Mouse (Mus musculus) erythroblast, embryonic 14.5 days (primary cell): ENCODE results near the gene Hydin. TPM values are rescaled to one million over a fixed set of nuclear protein-coding genes. Genes with fewer than 3 reads are reported as not detected.
"Not testable (repeated sequence)": the region's sequence is repeated elsewhere in the genome, so short reads cannot be mapped to it uniquely, and the experiment has no call there.

Experiments used
- H3K27me3 ChIP-seq: 2 replicates; pipeline ENCODE4 v1.6.1; 2012; ENCODE audit warnings: inconsistent platforms; ENCODE audit not compliant: control insufficient read depth
- H3K36me3 ChIP-seq: 2 replicates; pipeline ENCODE4 v1.6.1; 2012; ENCODE audit warnings: mild to moderate bottlenecking, inconsistent platforms; ENCODE audit not compliant: control insufficient read depth
- H3K4me1 ChIP-seq: 2 replicates; pipeline ENCODE4 v1.6.1; 2012; ENCODE audit warnings: inconsistent platforms; ENCODE audit not compliant: control insufficient read depth
- H3K4me3 ChIP-seq: replicated peaks from 2 replicates; pipeline ENCODE3; 2012; ENCODE audit warnings: moderate library complexity, mild to moderate bottlenecking, inconsistent platforms
- H3K9me3 ChIP-seq: 2 replicates; pipeline ENCODE4 v1.6.1; 2012; ENCODE audit warnings: low read length, inconsistent platforms, mixed read lengths; ENCODE audit not compliant: control insufficient read depth
- GATA1 ChIP-seq: IDR thresholded peaks from 2 replicates; pipeline ENCODE4 v1.6.1; 2012; ENCODE audit warnings: low read length, inconsistent platforms, mixed read lengths
- TAL1 ChIP-seq: IDR thresholded peaks from 3 replicates; pipeline ENCODE4 v1.6.1; 2012; ENCODE audit warnings: low read length, inconsistent platforms, mixed read lengths
- polyA plus RNA-seq: library from polyadenylated mRNA; stranded (reverse); fragments of >175 nt; gene quantifications from 2 replicates; pipeline ENCODE4 v1.2.3, GENCODE M21; 2012

The Hydin gene
- polyA plus RNA-seq, 1 experiment, result under 0.01 TPM

DNA sequence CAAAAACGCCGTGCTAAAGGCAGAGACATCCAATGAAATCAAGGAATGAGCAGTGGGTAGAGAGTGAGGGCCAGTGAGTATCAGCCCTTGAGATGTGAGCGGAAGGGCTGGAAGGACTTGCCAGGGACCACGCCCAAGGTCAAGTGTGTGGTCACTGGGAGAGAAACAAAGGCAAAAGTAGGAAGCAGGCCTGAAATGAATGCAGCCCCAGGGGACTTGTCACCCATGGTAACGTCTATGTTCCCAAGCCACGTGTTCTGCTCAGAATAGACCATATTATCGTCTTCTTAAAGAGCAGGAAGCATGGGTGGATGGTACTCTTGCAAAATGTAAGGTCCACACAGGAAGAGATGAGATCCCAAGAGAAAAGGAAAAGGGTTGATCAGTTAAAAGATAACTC lies 253.0 kb downstream of the Hydin start:
- TF ChIP-seq GATA1, result no peak
- no peak for TF ChIP-seq TAL1
- no peaks in the 10 kb centered on the region for H3K9me3 ChIP-seq
- H3K36me3 ChIP-seq, result no peaks in the 10 kb centered on the region
- no peak overlapping the region for H3K4me3 ChIP-seq
- H3K4me1 ChIP-seq, result no peaks in the 10 kb centered on the region
- no peaks in the 10 kb centered on the region for H3K27me3 ChIP-seq

DNA sequence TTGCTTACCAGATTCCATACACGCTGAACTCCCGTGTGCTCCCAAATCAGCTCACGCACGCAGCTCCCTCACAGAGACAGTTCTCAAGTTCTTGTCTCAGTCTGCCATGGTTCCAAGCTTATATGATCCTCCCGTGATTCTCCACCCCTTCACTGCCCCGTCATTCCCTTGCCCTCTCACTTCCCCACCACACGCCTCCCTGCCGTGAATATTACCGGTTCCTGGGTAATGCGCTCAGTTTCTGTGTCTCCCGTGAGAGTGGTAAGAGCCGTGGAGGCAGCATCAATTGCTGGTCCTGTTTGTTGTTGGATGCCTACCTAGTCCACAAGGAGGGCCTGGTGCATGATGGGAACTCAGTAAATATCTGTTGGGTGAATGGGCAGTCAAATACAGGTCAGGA lies 255.1 kb downstream of the Hydin start:
- H3K4me1 ChIP-seq, result no peaks in the 10 kb centered on the region
- no peak for TF ChIP-seq TAL1
- no peak for TF ChIP-seq GATA1
- no peaks in the 10 kb centered on the region for H3K9me3 ChIP-seq
- H3K27me3 ChIP-seq, result no peaks in the 10 kb centered on the region
- H3K36me3 ChIP-seq, result no peaks in the 10 kb centered on the region
- H3K4me3 ChIP-seq, result no peak overlapping the region

DNA sequence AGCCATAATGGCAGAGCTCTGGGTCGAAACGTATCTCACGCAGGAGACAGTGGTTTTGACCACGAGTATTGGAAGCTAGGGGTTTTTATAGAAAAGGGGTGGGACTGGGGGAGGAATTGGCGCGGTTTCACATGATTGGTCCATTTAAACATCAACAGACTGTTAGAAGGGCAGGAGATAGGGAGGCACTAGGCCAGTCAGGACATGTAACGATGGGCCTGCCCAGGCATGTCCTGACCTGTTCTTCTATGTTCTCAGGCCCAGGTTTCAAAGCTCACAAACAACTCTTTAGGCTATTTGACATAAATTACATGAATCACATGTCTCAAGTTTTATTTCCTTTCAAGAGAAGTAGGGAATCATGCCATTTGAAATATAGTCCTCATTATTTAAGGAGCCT lies 255.7 kb downstream of the Hydin start:
- not testable (repeated sequence) for H3K4me1 ChIP-seq, H3K4me3 ChIP-seq, H3K36me3 ChIP-seq, H3K9me3 ChIP-seq, H3K27me3 ChIP-seq

DNA sequence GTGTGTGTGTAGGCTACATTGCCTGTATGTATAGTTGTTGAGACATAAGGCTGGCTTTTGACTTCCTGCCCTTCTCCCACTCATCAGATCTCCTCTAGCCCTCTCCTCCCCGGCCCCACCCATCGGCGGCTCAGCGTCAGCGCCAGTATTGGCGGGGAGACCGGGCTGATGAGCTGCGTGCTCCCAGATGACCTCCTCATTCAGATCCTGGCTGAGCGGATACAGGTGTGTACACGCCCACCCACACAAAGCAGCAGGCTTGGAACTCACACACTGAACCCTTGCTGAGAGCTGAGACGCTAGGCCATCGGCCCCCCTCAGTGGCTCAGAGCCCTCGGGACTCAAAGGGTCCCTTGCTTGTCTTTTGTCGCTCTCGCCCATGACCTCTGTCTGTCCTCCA lies 256.2 kb downstream of the Hydin start:
- Histone ChIP-seq H3K36me3 (no peaks in the 10 kb centered on the region), H3K4me3 (no peak overlapping the region), H3K4me1 (no peaks in the 10 kb centered on the region), H3K9me3 (no peaks in the 10 kb centered on the region), H3K27me3 (no peaks in the 10 kb centered on the region)
- TF ChIP-seq TAL1 (no peak), GATA1 (no peak)

DNA sequence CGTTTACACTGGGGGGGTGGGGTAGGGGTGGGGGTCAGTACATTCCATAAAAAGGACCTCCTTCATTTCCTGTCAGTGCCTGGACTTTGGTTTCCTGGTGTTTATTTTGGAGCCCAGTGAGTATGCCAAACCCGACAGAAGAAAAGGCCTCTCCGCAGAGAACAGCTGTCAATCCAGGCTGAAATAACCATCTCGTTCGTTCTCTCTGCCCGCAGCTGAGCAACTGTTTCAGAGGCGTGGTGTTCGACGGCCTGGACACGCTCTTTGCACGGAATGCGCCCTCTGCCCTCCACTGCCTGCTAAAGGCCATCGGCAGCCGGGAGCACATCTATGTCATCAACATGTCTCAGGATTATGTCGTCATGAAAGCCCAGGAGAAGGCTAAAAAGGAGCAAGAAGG lies 258.5 kb downstream of the Hydin start:
- Histone ChIP-seq H3K27me3 (no peaks in the 10 kb centered on the region), H3K9me3 (no peaks in the 10 kb centered on the region), H3K4me1 (no peaks in the 10 kb centered on the region), H3K36me3 (no peaks in the 10 kb centered on the region), H3K4me3 (no peak overlapping the region)
- no peak for TF ChIP-seq GATA1
- no peak for TF ChIP-seq TAL1

DNA sequence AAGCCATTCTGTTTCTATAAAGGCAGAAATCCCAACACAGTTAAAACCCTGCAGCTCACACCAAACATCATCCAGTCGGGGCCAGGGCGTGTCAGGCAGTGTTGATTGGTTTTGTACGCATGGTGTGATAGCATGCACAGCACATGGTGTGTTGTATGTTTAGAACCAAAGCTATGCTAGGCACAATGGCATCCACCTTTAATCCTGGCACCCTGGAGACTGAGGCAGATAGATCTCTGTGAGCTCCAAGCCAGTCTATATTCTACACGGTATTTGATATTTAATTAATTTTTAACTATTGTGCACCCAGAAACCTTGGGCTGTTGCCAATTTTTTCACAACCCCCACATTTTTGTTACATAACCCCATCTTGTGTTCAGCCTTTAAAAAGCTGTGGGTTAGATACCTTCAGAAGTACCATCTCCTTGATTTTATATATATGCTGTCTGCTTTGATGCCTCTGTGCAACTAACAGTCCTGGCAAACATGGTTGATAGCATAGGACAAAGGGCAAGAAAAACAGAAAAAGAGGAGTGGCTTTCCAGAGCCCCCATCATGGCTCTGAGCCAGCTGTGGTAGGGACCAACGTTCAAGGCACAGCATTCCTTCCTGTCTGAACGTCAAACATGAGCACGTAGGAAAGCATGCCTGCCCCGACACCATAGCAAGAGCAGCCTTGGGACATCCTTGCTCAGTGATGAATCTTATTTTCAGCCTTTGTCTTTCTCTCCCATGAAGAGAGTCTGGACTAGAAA lies 263.4 kb downstream of the Hydin start:
- Histone ChIP-seq H3K27me3 (no peaks in the 10 kb centered on the region), H3K4me1 (peaks cover 2% of the 10 kb centered on the region), H3K4me3 (no peak overlapping the region), H3K9me3 (no peaks in the 10 kb centered on the region), H3K36me3 (no peaks in the 10 kb centered on the region)
- TF ChIP-seq GATA1, result no peak
- TF ChIP-seq TAL1, result no peak

DNA sequence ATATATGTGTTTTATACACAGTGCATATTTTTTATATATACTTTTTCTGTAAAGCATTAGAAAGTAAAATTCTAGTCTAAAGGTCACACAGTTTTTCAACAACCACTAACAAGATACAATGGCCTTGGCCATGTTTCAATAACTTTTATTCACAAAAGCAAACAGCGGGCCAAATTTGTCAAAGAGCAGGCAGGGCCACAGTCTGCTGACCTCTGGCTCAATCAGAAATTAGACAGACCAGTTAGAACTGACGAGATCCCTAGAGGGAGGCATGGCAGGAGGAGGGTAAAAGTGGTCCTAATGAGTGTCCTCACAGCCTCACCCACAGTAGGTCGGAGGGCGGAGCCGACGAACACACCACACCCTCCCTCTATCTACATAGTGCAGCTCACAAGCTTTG lies 267.0 kb downstream of the Hydin start:
- peaks cover 2% of the 10 kb centered on the region for H3K4me1 ChIP-seq
- TF ChIP-seq GATA1, result no peak
- TF ChIP-seq TAL1, result no peak
- H3K36me3 ChIP-seq, result no peaks in the 10 kb centered on the region
- no peaks in the 10 kb centered on the region for H3K27me3 ChIP-seq
- H3K9me3 ChIP-seq, result no peaks in the 10 kb centered on the region
- no peak overlapping the region for H3K4me3 ChIP-seq

DNA sequence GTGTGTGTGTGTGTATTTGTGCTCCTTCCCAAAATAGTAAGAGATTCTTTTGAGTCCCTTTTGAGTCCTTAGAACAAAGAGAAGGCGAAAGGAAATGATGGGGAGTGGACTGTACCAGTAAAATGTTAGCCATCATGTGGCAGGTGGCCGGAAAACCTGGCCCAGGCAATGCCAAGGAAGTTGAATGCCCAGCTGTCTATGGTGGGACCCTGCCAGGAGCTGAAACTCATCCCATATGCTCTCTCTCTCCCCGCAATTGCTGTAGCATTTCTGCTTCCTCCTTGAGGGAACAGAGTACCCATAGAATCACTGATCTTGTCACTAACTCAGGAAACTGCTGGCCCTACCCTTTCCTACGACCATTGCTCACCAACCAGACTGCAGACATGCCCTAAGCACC lies 271.1 kb downstream of the Hydin start:
- no peaks in the 10 kb centered on the region for H3K27me3 ChIP-seq
- no peak overlapping the region for H3K4me3 ChIP-seq
- no peak for TF ChIP-seq TAL1
- TF ChIP-seq GATA1, result no peak
- no peaks in the 10 kb centered on the region for H3K36me3 ChIP-seq
- no peaks in the 10 kb centered on the region for H3K9me3 ChIP-seq
- peaks cover 2% of the 10 kb centered on the region for H3K4me1 ChIP-seq

DNA sequence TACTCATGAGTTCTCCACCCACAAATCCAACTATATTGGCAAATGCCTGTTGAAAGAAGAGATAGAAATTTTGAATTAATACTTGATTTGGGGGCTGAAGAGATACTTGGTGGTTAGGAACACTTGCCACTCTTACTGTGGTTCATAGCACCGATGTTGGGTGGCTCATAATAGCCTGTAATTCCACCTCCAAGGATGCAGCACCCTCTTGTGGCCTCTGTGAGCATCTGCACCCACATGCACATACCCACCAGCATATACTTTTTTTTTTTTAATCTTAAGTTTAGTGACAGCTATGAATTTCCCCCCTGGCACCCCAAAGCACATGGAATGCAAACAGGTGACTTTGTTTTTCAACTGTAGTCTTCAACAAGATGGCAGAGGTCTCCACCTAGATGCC lies 283.6 kb downstream of the Hydin start:
- H3K4me1 ChIP-seq, result no peaks in the 10 kb centered on the region
- peaks cover 3% of the 10 kb centered on the region; the same call in 1 of the 2 replicates for H3K9me3 ChIP-seq
- no peak overlapping the region for H3K4me3 ChIP-seq
- no peaks in the 10 kb centered on the region for H3K27me3 ChIP-seq
- no peaks in the 10 kb centered on the region for H3K36me3 ChIP-seq
- TF ChIP-seq GATA1 (no peak), TAL1 (no peak)

DNA sequence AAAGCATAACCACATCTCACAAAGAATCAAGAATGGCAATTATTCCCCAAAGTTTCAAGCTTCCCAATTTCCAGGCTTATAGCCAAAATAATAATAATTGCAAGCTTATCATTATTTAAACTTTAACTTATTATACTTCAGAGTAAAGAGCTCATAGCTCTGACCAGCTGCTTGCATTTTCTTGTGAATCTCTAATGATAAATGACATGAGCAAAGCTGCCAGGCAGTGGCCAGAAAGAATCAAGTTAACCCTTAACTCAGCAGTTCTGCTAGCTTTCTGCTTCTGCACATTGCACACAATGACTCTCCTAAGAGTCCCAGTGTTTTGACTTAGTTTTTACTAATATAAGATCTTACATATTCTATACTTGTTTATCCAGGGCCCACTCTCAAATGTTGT lies 285.3 kb downstream of the Hydin start:
- not testable (repeated sequence) for H3K4me3 ChIP-seq, H3K27me3 ChIP-seq

More for the DNA sequence above, 285.3 kb downstream of the Hydin start:
- H3K4me1 ChIP-seq, H3K9me3 ChIP-seq, H3K36me3 ChIP-seq: not testable (repeated sequence)
